Mouse (Mus musculus): ENCODE results near the gene Szrd1.
A peak's percentile ranks its signal among the peaks of the same experiment; 100 is the strongest.

- TF ChIP-seq CTCF (IDR thresholded peaks at IDR 0.05; ENCODE audit: control insufficient read depth, insufficient read depth, low read length) = 0 out of 2 replicates have a peak, but pooled peaks have one; percentile 24
- TF ChIP-seq POLR2A (IDR thresholded peaks at IDR 0.05; ENCODE audit: borderline replicate concordance, control insufficient read depth, low read depth, low read length) = no peak
Observed at GRCm38 (mm10) chr4:141142285-141142811, 2.8 kb upstream of the Szrd1 start.
